Mouse (Mus musculus): ENCODE data around the gene Dpysl4. TPM values are rescaled to one million over a fixed set of nuclear protein-coding genes. Genes with fewer than 3 reads are reported as not detected.
A peak's percentile ranks its signal among the peaks of the same experiment; 100 is the strongest.

Dpysl4 gene
- polyA plus RNA-seq, 1 experiment from 2014 or later, result 3.4 TPM

- Histone ChIP-seq H3K27ac (ENCODE audit: poor library complexity, severe bottlenecking) (no peak overlapping the region), H3K27me3 (replicated peaks) (peaks cover 66% of the 10 kb centered on the region), H3K36me3 (no peaks in the 10 kb centered on the region), H3K4me3 (no peak overlapping the region), H3K4me1 (replicated peaks) (peaks cover 9% of the 10 kb centered on the region), H3K4me2 (no peak overlapping the region), H3K9me3 (replicated peaks) (no peaks in the 10 kb centered on the region), H3K9ac (no peak overlapping the region)
- ATAC-seq (ENCODE audit: insufficient number of reproducible peaks, low FRiP score), result no peak
- WGBS, result 56% methylated on average over 1 of the region's 1 CpGs
Observed at GRCm38 (mm10) chr7:139084316-139084715, 1.5 kb upstream of the Dpysl4 start.

- Histone ChIP-seq H3K9me3 (replicated peaks) (no peaks in the 10 kb centered on the region), H3K4me1 (replicated peaks) (peaks cover 9% of the 10 kb centered on the region), H3K27me3 (replicated peaks) (peaks cover 79% of the 10 kb centered on the region), H3K36me3 (no peaks in the 10 kb centered on the region), H3K4me3 (peak overlapping the region; percentile 61), H3K27ac (ENCODE audit: poor library complexity, severe bottlenecking) (no peak overlapping the region), H3K9ac (peak overlapping the region; percentile 64), H3K4me2 (peak overlapping the region; percentile 88)
- ATAC-seq (ENCODE audit: insufficient number of reproducible peaks, low FRiP score), result peak; percentile 23; the same call in 1 of the 2 replicates
- WGBS, result 3% methylated on average over 61 of the region's 61 CpGs
Observed at GRCm38 (mm10) chr7:139086195-139087158, 676 bp downstream of the Dpysl4 start.

GRCm38 (mm10) chr7:139087801-139088200, 2.0 kb downstream of the Dpysl4 start:
- no peak for ATAC-seq (ENCODE audit: insufficient number of reproducible peaks, low FRiP score)
- no peaks in the 10 kb centered on the region for H3K9me3 ChIP-seq (replicated peaks)
- peaks cover 9% of the 10 kb centered on the region for H3K4me1 ChIP-seq (replicated peaks)
- H3K4me2 ChIP-seq, result no peak overlapping the region
- no peak overlapping the region for H3K27ac ChIP-seq (ENCODE audit: poor library complexity, severe bottlenecking)
- no peak overlapping the region for H3K9ac ChIP-seq
- 45% methylated on average over 2 of the region's 2 CpGs for WGBS
- H3K27me3 ChIP-seq (replicated peaks), result peaks cover 78% of the 10 kb centered on the region
- no peak overlapping the region for H3K4me3 ChIP-seq
- no peaks in the 10 kb centered on the region for H3K36me3 ChIP-seq

GRCm38 (mm10) chr7:139089892-139090874, 4.4 kb downstream of the Dpysl4 start:
- Histone ChIP-seq H3K9me3 (replicated peaks) (no peaks in the 10 kb centered on the region), H3K9ac (no peak overlapping the region), H3K27me3 (replicated peaks) (peaks cover 61% of the 10 kb centered on the region), H3K27ac (ENCODE audit: poor library complexity, severe bottlenecking) (no peak overlapping the region), H3K4me1 (replicated peaks) (peaks cover 9% of the 10 kb centered on the region), H3K36me3 (no peaks in the 10 kb centered on the region), H3K4me2 (no peak overlapping the region), H3K4me3 (no peak overlapping the region)
- ATAC-seq (ENCODE audit: insufficient number of reproducible peaks, low FRiP score), result no peak
- 70% methylated on average over 12 of the region's 12 CpGs for WGBS

GRCm38 (mm10) chr7:139091681-139092080, 5.9 kb downstream of the Dpysl4 start:
- no peak overlapping the region for H3K9ac ChIP-seq
- no peak overlapping the region for H3K4me3 ChIP-seq
- no peak overlapping the region for H3K4me2 ChIP-seq
- H3K27me3 ChIP-seq (replicated peaks), result peaks cover 46% of the 10 kb centered on the region
- no peaks in the 10 kb centered on the region for H3K9me3 ChIP-seq (replicated peaks)
- H3K27ac ChIP-seq (ENCODE audit: poor library complexity, severe bottlenecking), result no peak overlapping the region
- ATAC-seq (ENCODE audit: insufficient number of reproducible peaks, low FRiP score), result no peak
- H3K4me1 ChIP-seq (replicated peaks), result peaks cover 4% of the 10 kb centered on the region
- 88% methylated on average over 9 of the region's 9 CpGs for WGBS
- no peaks in the 10 kb centered on the region for H3K36me3 ChIP-seq

GRCm38 (mm10) chr7:139092676-139093075, 6.9 kb downstream of the Dpysl4 start:
- H3K4me3 ChIP-seq, result no peak overlapping the region
- no peaks in the 10 kb centered on the region for H3K4me1 ChIP-seq (replicated peaks)
- H3K36me3 ChIP-seq, result no peaks in the 10 kb centered on the region
- no peak overlapping the region for H3K27ac ChIP-seq (ENCODE audit: poor library complexity, severe bottlenecking)
- ATAC-seq (ENCODE audit: insufficient number of reproducible peaks, low FRiP score), result no peak
- WGBS, result 79% methylated on average over 5 of the region's 5 CpGs
- H3K9ac ChIP-seq, result no peak overlapping the region
- H3K27me3 ChIP-seq (replicated peaks), result peaks cover 36% of the 10 kb centered on the region
- H3K9me3 ChIP-seq (replicated peaks), result no peaks in the 10 kb centered on the region
- no peak overlapping the region for H3K4me2 ChIP-seq

- 77% methylated on average over 5 of the region's 5 CpGs for WGBS
- H3K4me1 ChIP-seq (replicated peaks), result no peaks in the 10 kb centered on the region
Observed at GRCm38 (mm10) chr7:139093124-139093523, 7.3 kb downstream of the Dpysl4 start.

GRCm38 (mm10) chr7:139093781-139094180, 8.0 kb downstream of the Dpysl4 start:
- Histone ChIP-seq H3K27me3 (replicated peaks) (peaks cover 25% of the 10 kb centered on the region), H3K4me2 (no peak overlapping the region), H3K9me3 (replicated peaks) (no peaks in the 10 kb centered on the region), H3K9ac (no peak overlapping the region), H3K36me3 (no peaks in the 10 kb centered on the region), H3K4me3 (no peak overlapping the region), H3K4me1 (replicated peaks) (no peaks in the 10 kb centered on the region), H3K27ac (ENCODE audit: poor library complexity, severe bottlenecking) (no peak overlapping the region)
- no peak for ATAC-seq (ENCODE audit: insufficient number of reproducible peaks, low FRiP score)
- 74% methylated on average over 7 of the region's 7 CpGs for WGBS

More at GRCm38 (mm10) chr7:139093124-139093523, 7.3 kb downstream of the Dpysl4 start:
- no peak overlapping the region for H3K9ac ChIP-seq
- peaks cover 32% of the 10 kb centered on the region for H3K27me3 ChIP-seq (replicated peaks)
- no peak overlapping the region for H3K27ac ChIP-seq (ENCODE audit: poor library complexity, severe bottlenecking)
- H3K4me2 ChIP-seq, result no peak overlapping the region
- H3K36me3 ChIP-seq, result no peaks in the 10 kb centered on the region
- no peaks in the 10 kb centered on the region for H3K9me3 ChIP-seq (replicated peaks)
- ATAC-seq (ENCODE audit: insufficient number of reproducible peaks, low FRiP score), result no peak
- H3K4me3 ChIP-seq, result no peak overlapping the region

GRCm38 (mm10) chr7:139094761-139095160, 9.0 kb downstream of the Dpysl4 start:
- WGBS, result 78% methylated on average over 6 of the region's 6 CpGs
- no peak for ATAC-seq (ENCODE audit: insufficient number of reproducible peaks, low FRiP score)

GRCm38 (mm10) chr7:139095282-139095681, 9.5 kb downstream of the Dpysl4 start:
- H3K27ac ChIP-seq (ENCODE audit: poor library complexity, severe bottlenecking), result no peak overlapping the region
- H3K9ac ChIP-seq, result no peak overlapping the region
- no peak overlapping the region for H3K4me3 ChIP-seq
- ATAC-seq (ENCODE audit: insufficient number of reproducible peaks, low FRiP score), result no peak
- 86% methylated on average over 7 of the region's 7 CpGs for WGBS
- no peak overlapping the region for H3K4me2 ChIP-seq
- H3K27me3 ChIP-seq (replicated peaks), result peaks cover 12% of the 10 kb centered on the region; the same call in 1 of the 2 replicates
- H3K4me1 ChIP-seq (replicated peaks), result no peaks in the 10 kb centered on the region
- H3K9me3 ChIP-seq (replicated peaks), result no peaks in the 10 kb centered on the region
- H3K36me3 ChIP-seq, result no peaks in the 10 kb centered on the region

More at GRCm38 (mm10) chr7:139094761-139095160, 9.0 kb downstream of the Dpysl4 start:
- Histone ChIP-seq H3K9me3 (replicated peaks) (no peaks in the 10 kb centered on the region), H3K27me3 (replicated peaks) (peaks cover 17% of the 10 kb centered on the region), H3K4me3 (no peak overlapping the region), H3K4me1 (replicated peaks) (no peaks in the 10 kb centered on the region), H3K36me3 (no peaks in the 10 kb centered on the region), H3K4me2 (no peak overlapping the region), H3K27ac (ENCODE audit: poor library complexity, severe bottlenecking) (no peak overlapping the region), H3K9ac (no peak overlapping the region)

GRCm38 (mm10) chr7:139096399-139096798, 10.6 kb downstream of the Dpysl4 start:
- ATAC-seq (ENCODE audit: insufficient number of reproducible peaks, low FRiP score), result no peak
- H3K4me2 ChIP-seq, result no peak overlapping the region
- H3K27ac ChIP-seq (ENCODE audit: poor library complexity, severe bottlenecking), result no peak overlapping the region
- peaks cover 7% of the 10 kb centered on the region; the same call in 1 of the 2 replicates for H3K27me3 ChIP-seq (replicated peaks)
- H3K9me3 ChIP-seq (replicated peaks), result no peaks in the 10 kb centered on the region
- H3K36me3 ChIP-seq, result no peaks in the 10 kb centered on the region
- WGBS, result 81% methylated on average over 6 of the region's 6 CpGs
- no peak overlapping the region for H3K4me3 ChIP-seq
- H3K9ac ChIP-seq, result no peak overlapping the region
- H3K4me1 ChIP-seq (replicated peaks), result no peaks in the 10 kb centered on the region

Data from heart, embryonic 12.5 days (tissue).